Mouse (Mus musculus) R1 (cell line): ENCODE measurements at regions not wholly inside any gene's neighbourhood (a gene's known extent, or its start where the extent isn't known, plus 50 kb on each side); places are given as distances from the start of the nearest gene placed in this dataset.

ENCODE experiments used
- DNase-seq: peaks from one replicate; pipeline ENCODE4 v3.0.0-alpha.2; 2018; ENCODE audit warnings: low read depth, low spot score

DNA sequence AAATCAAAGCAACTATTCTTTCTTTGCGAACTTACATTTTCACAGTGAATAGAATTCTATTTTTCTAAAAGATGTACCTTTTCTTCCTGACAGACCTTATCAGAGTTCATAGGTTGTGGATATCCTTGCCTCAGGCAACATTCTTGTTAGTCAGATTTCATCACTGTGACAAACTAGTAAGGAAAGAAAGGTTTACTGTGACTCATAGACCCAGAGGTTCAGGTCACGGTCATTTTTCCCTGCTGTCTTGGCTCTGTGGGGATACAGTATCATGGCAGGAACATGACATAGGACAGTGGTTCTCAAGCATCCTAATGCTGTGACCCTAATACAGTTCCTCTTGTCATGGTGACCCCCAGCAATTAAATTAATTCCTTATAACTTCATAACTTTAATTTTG is 78.4 kb upstream of the Akt3 start:
- DNase-seq, result no peak

DNA sequence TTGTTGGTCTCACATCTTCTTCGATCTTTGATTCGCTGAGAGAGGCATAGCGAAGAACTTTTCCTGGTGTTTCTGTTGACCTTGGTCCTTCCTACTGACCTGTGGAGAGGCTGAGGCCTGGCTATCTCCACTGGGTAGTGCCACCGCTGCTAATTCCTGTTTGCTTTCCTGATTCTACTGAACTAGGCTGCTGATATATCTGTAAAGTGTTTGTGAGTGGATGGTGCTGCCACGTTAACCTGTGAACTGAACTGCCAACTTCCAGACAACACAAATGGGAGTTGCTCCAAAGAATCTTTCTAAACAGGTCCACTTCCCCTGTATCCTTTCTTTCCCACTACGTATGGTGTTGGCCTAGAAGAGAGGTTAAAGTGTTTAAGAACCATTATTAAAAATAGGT is 78.0 kb upstream of the Akt3 start:
- DNase-seq, result no peak

GRCm38 (mm10) chr1:177323366-177323765 is 65.4 kb upstream of the Akt3 start:
- no peak for DNase-seq

DNA sequence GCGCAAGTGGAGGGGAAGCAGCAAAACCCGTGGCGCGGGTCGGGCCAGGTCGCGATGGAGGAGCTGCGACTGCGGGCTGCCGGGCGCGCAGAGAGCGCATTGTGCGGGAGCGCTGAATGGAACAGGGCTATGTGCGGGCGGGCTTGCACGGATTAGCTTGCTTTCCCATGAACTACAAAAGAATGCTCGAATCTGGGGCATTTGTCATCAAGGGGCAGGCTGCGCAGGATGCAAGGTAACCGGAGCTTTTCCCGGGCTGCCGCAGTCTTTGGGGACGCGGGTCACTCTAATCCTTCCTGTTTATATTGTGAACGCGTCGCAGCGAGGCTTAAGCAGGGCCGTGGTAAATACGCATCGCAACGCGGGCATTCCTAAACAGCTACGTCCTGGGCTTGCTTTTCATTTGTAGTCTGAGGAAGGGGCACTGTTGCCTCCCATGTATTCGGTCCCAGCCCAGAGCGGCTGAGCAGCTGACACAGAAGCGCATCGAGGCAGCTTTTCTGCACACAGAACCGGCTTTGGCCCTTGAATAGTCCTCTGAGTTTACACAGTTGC is 64.8 kb upstream of the Akt3 start:
- DNase-seq, result peak; percentile 47

GRCm38 (mm10) chr1:177322307-177322685 is 64.3 kb upstream of the Akt3 start:
- DNase-seq, result peak; percentile 27

- peak; percentile 41 for DNase-seq
Observed at GRCm38 (mm10) chr1:177321655-177322306, 63.8 kb upstream of the Akt3 start.

- peak; percentile 19 for DNase-seq
Observed at GRCm38 (mm10) chr1:177308213-177308872, 50.3 kb upstream of the Akt3 start.
